Mouse (Mus musculus) kidney, adult 2 months (tissue): ENCODE measurements at regions not wholly inside any gene's neighbourhood (a gene's known extent, or its start where the extent isn't known, plus 50 kb on each side); places are given as distances from the start of the nearest gene placed in this dataset.

Source experiments
- CTCF ChIP-seq: fragments of 200-500 bp; conservative IDR thresholded peaks from 2 replicates; pipeline ENCODE4 v1.5.1; 2011; ENCODE audit warnings: low read depth, mild to moderate bottlenecking, control low read depth, low read length, moderate library complexity, mixed read lengths; ENCODE audit not compliant: insufficient read depth, insufficient read length
- POLR2A ChIP-seq: fragments of 200-500 bp; IDR thresholded peaks from one replicate; pipeline ENCODE4 v1.6.1; 2011; ENCODE audit warnings: low read depth, low read length, control low read depth

DNA sequence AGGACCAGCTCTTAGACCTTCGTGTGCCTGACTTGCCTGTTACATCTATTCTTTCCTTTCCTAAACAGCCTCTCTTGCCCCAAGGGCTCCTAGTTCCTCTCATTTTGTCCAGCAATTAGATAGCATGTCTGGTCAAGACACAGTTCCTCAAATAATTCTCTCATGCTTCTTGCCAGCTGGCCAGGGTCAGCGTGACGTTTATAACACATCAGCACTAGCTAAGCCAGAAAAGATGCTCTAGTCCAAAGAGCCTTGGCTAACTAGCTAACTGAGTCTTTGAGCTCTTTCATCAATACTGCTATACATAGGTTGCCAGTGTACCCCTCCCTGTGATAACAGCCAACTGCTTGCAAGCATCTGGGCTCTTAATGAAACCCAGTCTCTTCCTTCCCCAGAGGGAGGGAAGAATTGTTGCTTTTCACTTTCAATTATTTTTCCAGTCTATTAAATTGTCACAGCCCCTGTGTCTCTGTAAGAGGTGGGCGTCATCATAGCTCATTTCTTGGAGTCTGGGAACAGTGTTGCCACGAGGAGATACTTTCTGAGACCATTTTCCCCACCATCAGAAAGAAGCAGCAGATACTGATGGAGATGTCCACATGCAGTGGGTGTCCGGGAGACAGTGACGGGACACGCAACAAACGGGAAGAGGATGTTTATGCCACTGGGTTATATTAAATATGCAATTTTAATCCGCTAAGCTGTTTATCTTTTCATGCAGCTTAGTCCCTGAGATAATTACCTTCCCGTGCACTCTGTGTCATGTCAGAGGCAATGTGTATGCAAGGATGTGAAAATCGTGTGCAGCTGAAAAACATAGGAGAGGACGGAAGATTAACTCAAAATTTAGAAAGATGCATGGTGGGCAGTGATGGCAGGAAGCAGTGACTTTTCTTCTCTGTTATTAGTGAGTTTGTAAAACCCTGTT lies 250.1 kb upstream of the Nmur2 start:
- TF ChIP-seq CTCF (no peak), POLR2A (no peak)
